Mouse (Mus musculus) embryonic fibroblast, embryonic 13.5 days (primary cell): ENCODE data around the gene Gm20911. TPM values are rescaled to one million over a fixed set of nuclear protein-coding genes. Genes with fewer than 3 reads are reported as not detected.
"Not testable (repeated sequence)": the region's sequence is repeated elsewhere in the genome, so short reads cannot be mapped to it uniquely, and the experiment has no call there.

Experiments used
- H3K27ac ChIP-seq: 2 replicates; pipeline ENCODE4 v1.5.1; 2012; ENCODE audit warnings: low read length, control low read depth, inconsistent platforms; ENCODE audit not compliant: insufficient read depth
- H3K4me1 ChIP-seq: 2 replicates; pipeline ENCODE4 v1.6.1; 2011; ENCODE audit warnings: low read length; ENCODE audit not compliant: control insufficient read depth, insufficient read depth
- H3K4me3 ChIP-seq: 2 replicates; pipeline ENCODE4 v1.5.1; 2011; ENCODE audit warnings: mild to moderate bottlenecking, control low read depth, low read length; ENCODE audit not compliant: insufficient read depth
- polyA plus RNA-seq: library from polyadenylated mRNA; stranded (reverse); fragments of >200 nt; gene quantifications from 2 replicates; pipeline ENCODE4 v1.2.4, GENCODE M21; 2011; ENCODE audit warnings: low read depth; ENCODE audit not compliant: missing spikeins, insufficient read length

Gene Gm20911
- not detected in 2 replicates for polyA plus RNA-seq

- not testable (repeated sequence) for H3K27ac ChIP-seq, H3K4me1 ChIP-seq, H3K4me3 ChIP-seq
Observed at GRCm38 (mm10) chrY:81457707-81458106, at the start of gene Gm20911. Gene Gm20911 (plus strand): TSS chrY:81458007.
